Mouse (Mus musculus) fat pad, adult 2 months (tissue): ENCODE results near the gene Klf13.

Source experiments
- DNase-seq: peaks from one replicate; pipeline ENCODE4 v3.0.0-alpha.2; 2011; ENCODE audit warnings: low read depth, low spot score; ENCODE audit errors: extremely low read depth

The Klf13 gene

GRCm38 (mm10) chr7:63938914-63939396 lies at the start of gene Klf13:
TSS of gene Klf13 (minus strand) at chr7:63938915.
- DNase-seq: peak; percentile 67

- no peak for DNase-seq
Observed at GRCm38 (mm10) chr7:63988391-63988790, 49.7 kb upstream of the Klf13 start.

- DNase-seq: no peak
Observed at GRCm38 (mm10) chr7:63986407-63987182, 47.9 kb upstream of the Klf13 start.

GRCm38 (mm10) chr7:63985696-63986406 lies 47.1 kb upstream of the Klf13 start:
- no peak for DNase-seq

- DNase-seq: no peak
Observed at GRCm38 (mm10) chr7:63985266-63985665, 46.6 kb upstream of the Klf13 start.

- no peak for DNase-seq
Observed at GRCm38 (mm10) chr7:63984329-63984728, 45.6 kb upstream of the Klf13 start.

- DNase-seq: no peak
Observed at GRCm38 (mm10) chr7:63977631-63978030, 38.9 kb upstream of the Klf13 start.

- DNase-seq: no peak
Observed at GRCm38 (mm10) chr7:63970986-63971385, 32.3 kb upstream of the Klf13 start.

- no peak for DNase-seq
Observed at GRCm38 (mm10) chr7:63969941-63970340, 31.2 kb upstream of the Klf13 start.

- DNase-seq: no peak
Observed at GRCm38 (mm10) chr7:63965635-63966418, 27.1 kb upstream of the Klf13 start.

GRCm38 (mm10) chr7:63965135-63965534 lies 26.4 kb upstream of the Klf13 start:
- DNase-seq: peak; percentile 10

GRCm38 (mm10) chr7:63964121-63964520 lies 25.4 kb upstream of the Klf13 start:
- no peak for DNase-seq

GRCm38 (mm10) chr7:63963632-63964031 lies 24.9 kb upstream of the Klf13 start:
- DNase-seq: no peak

- DNase-seq: no peak
Observed at GRCm38 (mm10) chr7:63957872-63958640, 19.3 kb upstream of the Klf13 start.

GRCm38 (mm10) chr7:63956981-63957713 lies 18.4 kb upstream of the Klf13 start:
- DNase-seq: peak; percentile 85

- DNase-seq: peak; percentile 33
Observed at GRCm38 (mm10) chr7:63956138-63956823, 17.6 kb upstream of the Klf13 start.

GRCm38 (mm10) chr7:63955440-63955839 lies 16.7 kb upstream of the Klf13 start:
- no peak for DNase-seq

- no peak for DNase-seq
Observed at GRCm38 (mm10) chr7:63952077-63952898, 13.6 kb upstream of the Klf13 start.
